Mouse (Mus musculus) limb, embryonic 13.5 days (tissue): ENCODE data around the gene Gramd4. TPM values are rescaled to one million over a fixed set of nuclear protein-coding genes. Genes with fewer than 3 reads are reported as not detected.

ENCODE experiments used
- ATAC-seq: fragments of 200-750 bp; cut with Nextera tagmentation; 2 replicates; pipeline ENCODE4 v1.8.0; 2017; ENCODE audit warnings: low read depth, moderate number of reproducible peaks, moderate TSS enrichment; ENCODE audit not compliant: low FRiP score
- H3K27ac ChIP-seq: fragments of 300-500 bp; sonication (generic); 2 replicates; pipeline ENCODE4 v1.5.1; 2015; ENCODE audit warnings: inconsistent platforms, mild to moderate bottlenecking, moderate library complexity
- H3K27me3 ChIP-seq: fragments of 300-500 bp; sonication (generic); 2 replicates; pipeline ENCODE4 v1.6.1; 2015; ENCODE audit warnings: mild to moderate bottlenecking, inconsistent platforms
- H3K36me3 ChIP-seq: fragments of 300-500 bp; sonication (generic); 2 replicates; pipeline ENCODE4 v1.6.1; 2015; ENCODE audit warnings: inconsistent platforms, mild to moderate bottlenecking, moderate library complexity
- H3K4me1 ChIP-seq: fragments of 300-500 bp; sonication (generic); 2 replicates; pipeline ENCODE4 v1.6.1; 2015; ENCODE audit warnings: inconsistent platforms
- H3K4me2 ChIP-seq: fragments of 300-500 bp; sonication (generic); replicated peaks from 2 replicates; pipeline ENCODE4 v1.6.1; 2015; ENCODE audit warnings: inconsistent platforms, mild to moderate bottlenecking, moderate library complexity
- H3K4me3 ChIP-seq: fragments of 300-500 bp; sonication (generic); 2 replicates; pipeline ENCODE4 v1.5.1; 2015; ENCODE audit warnings: moderate library complexity, mild to moderate bottlenecking, inconsistent platforms
- H3K9ac ChIP-seq: fragments of 300-500 bp; sonication (generic); 2 replicates; pipeline ENCODE4 v1.6.1; 2015; ENCODE audit warnings: mild to moderate bottlenecking, inconsistent platforms
- H3K9me3 ChIP-seq: fragments of 300-500 bp; sonication (generic); 2 replicates; pipeline ENCODE4 v1.6.1; 2016; ENCODE audit warnings: inconsistent platforms
- WGBS: fragments of 180-500 bp; shearing (Covaris S2); methylation state at CpG from one replicate; pipeline ENCODE4 v1.1.7; 2015; 5-methylcytosine and 5-hydroxymethylcytosine counted together
- polyA plus RNA-seq: library from polyadenylated mRNA; unstranded; fragments of >200 nt; fragmentation: Nextera tagmentation; extraction: Ambion mirVana; gene quantifications from 2 replicates; pipeline ENCODE4 v1.2.1, GENCODE M21; 2015

Gene Gramd4
- polyA plus RNA-seq, 1 experiment from 2014 or later: 15.3 TPM

DNA sequence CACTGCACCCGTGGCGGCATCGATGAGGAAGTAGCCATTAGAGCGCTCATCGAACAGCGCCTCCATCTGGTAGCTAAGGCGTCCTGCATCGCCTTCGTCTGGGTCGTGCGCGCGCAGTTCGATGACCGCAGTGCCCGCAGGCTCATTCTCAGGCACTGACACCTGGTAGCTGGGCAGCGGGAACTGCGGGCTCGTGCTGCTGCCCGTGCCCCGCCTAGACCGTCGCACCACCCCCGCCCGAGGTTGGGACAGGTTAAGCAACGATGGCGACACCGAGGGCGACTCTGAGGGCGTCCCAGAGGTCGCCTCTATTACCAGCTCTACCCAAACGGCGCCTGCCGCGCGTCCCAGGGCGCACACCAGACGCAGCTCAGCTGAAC, 24.7 kb upstream of the Gramd4 start:
- peaks cover 17% of the 10 kb centered on the region for H3K36me3 ChIP-seq
- H3K9ac ChIP-seq: peak overlapping the region; percentile 65
- ATAC-seq: no peak
- H3K4me2 ChIP-seq: peak overlapping the region; percentile 92
- H3K27me3 ChIP-seq: peaks cover 43% of the 10 kb centered on the region
- peaks cover 41% of the 10 kb centered on the region for H3K4me1 ChIP-seq
- 1% methylated on average over 38 of the region's 38 CpGs for WGBS
- H3K4me3 ChIP-seq: peak overlapping the region; percentile 63
- H3K9me3 ChIP-seq: peaks cover 20% of the 10 kb centered on the region
- H3K27ac ChIP-seq: no peak overlapping the region

GRCm38 (mm10) chr15:86033191-86033841, 24.2 kb upstream of the Gramd4 start, which contains the start of gene Celsr1:
Gene Celsr1 (minus strand): TSS chr15:86033777.
- Histone ChIP-seq H3K4me1 (peaks cover 40% of the 10 kb centered on the region), H3K36me3 (peaks cover 17% of the 10 kb centered on the region), H3K27me3 (peaks cover 43% of the 10 kb centered on the region), H3K27ac (peak within 1 kb of the TSS; percentile 39), H3K9ac (peak within 1 kb of the TSS; percentile 65), H3K4me2 (peak within 1 kb of the TSS; percentile 92), H3K9me3 (peaks cover 20% of the 10 kb centered on the region), H3K4me3 (peak within 1 kb of the TSS; percentile 63)
- under 1% methylated on average over 67 of the region's 80 CpGs for WGBS
- peak; percentile 2; the same call in 1 of the 2 replicates for ATAC-seq

- peaks cover 38% of the 10 kb centered on the region for H3K4me1 ChIP-seq
- peaks cover 45% of the 10 kb centered on the region for H3K27me3 ChIP-seq
- H3K9ac ChIP-seq: peak overlapping the region; percentile 65
- ATAC-seq: peak; percentile 76
- H3K36me3 ChIP-seq: peaks cover 17% of the 10 kb centered on the region
- H3K27ac ChIP-seq: peak overlapping the region; percentile 39; the same call in 1 of the 2 replicates
- peaks cover 20% of the 10 kb centered on the region for H3K9me3 ChIP-seq
- 0% methylated on average over 40 of the region's 44 CpGs for WGBS
- H3K4me2 ChIP-seq: peak overlapping the region; percentile 92
- peak overlapping the region; percentile 63 for H3K4me3 ChIP-seq
These were observed 23.4 kb upstream of the Gramd4 start for GRCm38 (mm10) chr15:86034021-86034523.

DNA sequence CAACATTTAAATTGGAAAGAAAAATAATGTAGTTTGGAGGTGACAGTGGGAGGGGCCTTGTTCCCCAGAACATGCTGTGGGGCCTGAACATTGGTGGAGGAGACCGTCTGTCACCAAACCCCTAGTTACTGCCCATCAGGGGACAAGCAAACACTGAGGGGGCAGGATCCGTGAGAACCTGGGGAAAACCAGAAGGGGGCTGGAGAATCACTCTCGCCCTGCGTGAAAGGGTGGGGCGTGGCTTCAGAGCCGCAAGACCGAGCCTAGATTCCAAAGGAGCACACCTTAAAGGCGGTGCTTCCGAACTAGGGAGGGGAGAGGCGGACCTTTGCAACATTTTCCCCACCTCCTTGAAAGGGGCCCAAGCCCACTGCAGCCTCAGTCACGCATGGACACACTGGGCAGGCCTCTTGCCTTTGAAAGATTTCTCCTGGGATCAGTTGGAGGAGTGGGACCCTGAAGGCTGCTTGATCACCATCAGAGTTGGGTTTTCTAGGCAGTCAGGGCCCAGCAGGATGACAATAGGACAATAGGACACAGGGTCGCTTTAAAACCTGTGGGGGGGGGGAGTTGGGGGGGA, 22.6 kb upstream of the Gramd4 start:
- Histone ChIP-seq H3K4me1 (peaks cover 30% of the 10 kb centered on the region), H3K4me2 (peak overlapping the region; percentile 92), H3K27me3 (peaks cover 53% of the 10 kb centered on the region), H3K9ac (peak overlapping the region; percentile 65; the same call in 1 of the 2 replicates), H3K4me3 (peak overlapping the region; percentile 63), H3K27ac (no peak overlapping the region), H3K36me3 (peaks cover 17% of the 10 kb centered on the region), H3K9me3 (peaks cover 20% of the 10 kb centered on the region)
- WGBS: 5% methylated on average over 12 of the region's 12 CpGs
- ATAC-seq: no peak

GRCm38 (mm10) chr15:86035913-86036312, 21.6 kb upstream of the Gramd4 start:
- peaks cover 59% of the 10 kb centered on the region for H3K27me3 ChIP-seq
- no peak overlapping the region for H3K4me2 ChIP-seq
- ATAC-seq: no peak
- 73% methylated on average over 3 of the region's 3 CpGs for WGBS
- no peak overlapping the region for H3K9ac ChIP-seq
- no peak overlapping the region for H3K27ac ChIP-seq
- H3K4me3 ChIP-seq: no peak overlapping the region
- H3K4me1 ChIP-seq: peaks cover 27% of the 10 kb centered on the region
- peaks cover 13% of the 10 kb centered on the region for H3K9me3 ChIP-seq
- H3K36me3 ChIP-seq: peaks cover 10% of the 10 kb centered on the region

DNA sequence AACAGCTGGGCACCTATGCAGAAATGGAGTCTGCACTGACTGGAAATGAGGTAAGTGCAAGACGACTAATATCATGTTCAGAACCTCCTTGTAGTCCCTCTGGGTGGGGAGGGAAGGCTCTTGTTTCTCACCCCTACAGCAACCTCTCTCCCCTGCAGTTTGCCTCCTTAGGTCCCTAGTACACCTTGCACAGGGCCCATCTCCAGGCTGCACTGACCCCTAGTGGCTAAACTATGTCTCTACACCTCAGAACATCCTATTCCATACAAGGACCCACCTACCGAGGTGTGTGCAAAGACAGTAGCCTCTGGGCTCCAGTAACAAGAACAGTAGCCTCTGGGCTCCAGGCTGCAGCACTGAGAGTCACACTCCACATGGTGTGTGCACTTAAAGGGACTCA, 18.7 kb upstream of the Gramd4 start:
- Histone ChIP-seq H3K4me2 (peak overlapping the region; percentile 23; the same call in 1 of the 2 replicates), H3K27me3 (peaks cover 45% of the 10 kb centered on the region), H3K4me3 (no peak overlapping the region), H3K9ac (no peak overlapping the region; the same call in 1 of the 2 replicates), H3K36me3 (no peaks in the 10 kb centered on the region), H3K27ac (no peak overlapping the region), H3K9me3 (no peaks in the 10 kb centered on the region), H3K4me1 (peaks cover 19% of the 10 kb centered on the region)
- ATAC-seq: peak; percentile 48
- WGBS: 2% methylated on average over 2 of the region's 2 CpGs

DNA sequence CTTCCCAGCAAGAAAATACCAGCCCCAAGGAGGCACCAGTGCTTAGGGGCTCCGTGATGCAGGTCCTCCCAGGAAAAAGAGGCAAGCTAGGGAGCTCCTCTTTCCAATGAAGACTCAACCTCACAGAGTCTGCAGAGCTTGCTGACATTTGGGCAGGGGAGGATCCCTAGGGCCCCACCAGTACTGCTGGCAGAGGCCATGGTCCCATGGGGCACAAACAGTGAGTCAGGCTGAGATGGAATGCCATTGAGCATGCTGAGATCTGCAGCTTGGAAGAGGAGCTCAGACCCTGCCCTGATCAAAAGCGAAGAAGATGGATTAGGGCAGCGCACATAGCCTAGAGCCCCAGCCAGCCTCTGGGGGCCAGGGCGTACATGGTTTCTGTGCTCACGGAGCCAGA, 16.1 kb upstream of the Gramd4 start:
- Histone ChIP-seq H3K4me3 (no peak overlapping the region), H3K27ac (no peak overlapping the region), H3K9ac (no peak overlapping the region), H3K9me3 (no peaks in the 10 kb centered on the region), H3K4me1 (peaks cover 11% of the 10 kb centered on the region; the same call in 1 of the 2 replicates), H3K4me2 (no peak overlapping the region), H3K27me3 (peaks cover 33% of the 10 kb centered on the region), H3K36me3 (no peaks in the 10 kb centered on the region)
- WGBS: 81% methylated on average over 5 of the region's 5 CpGs
- no peak for ATAC-seq

- peaks cover 11% of the 10 kb centered on the region; the same call in 1 of the 2 replicates for H3K4me1 ChIP-seq
- 43% methylated on average over 4 of the region's 4 CpGs for WGBS
- no peak overlapping the region for H3K9ac ChIP-seq
- no peaks in the 10 kb centered on the region for H3K36me3 ChIP-seq
- no peak for ATAC-seq
- H3K27ac ChIP-seq: no peak overlapping the region
- no peak overlapping the region for H3K4me2 ChIP-seq
- H3K9me3 ChIP-seq: no peaks in the 10 kb centered on the region
- no peak overlapping the region for H3K4me3 ChIP-seq
- H3K27me3 ChIP-seq: peaks cover 33% of the 10 kb centered on the region
These were observed 15.1 kb upstream of the Gramd4 start for GRCm38 (mm10) chr15:86042364-86042763.

GRCm38 (mm10) chr15:86049510-86049909, 8.0 kb upstream of the Gramd4 start:
- WGBS: 84% methylated on average over 3 of the region's 3 CpGs

DNA sequence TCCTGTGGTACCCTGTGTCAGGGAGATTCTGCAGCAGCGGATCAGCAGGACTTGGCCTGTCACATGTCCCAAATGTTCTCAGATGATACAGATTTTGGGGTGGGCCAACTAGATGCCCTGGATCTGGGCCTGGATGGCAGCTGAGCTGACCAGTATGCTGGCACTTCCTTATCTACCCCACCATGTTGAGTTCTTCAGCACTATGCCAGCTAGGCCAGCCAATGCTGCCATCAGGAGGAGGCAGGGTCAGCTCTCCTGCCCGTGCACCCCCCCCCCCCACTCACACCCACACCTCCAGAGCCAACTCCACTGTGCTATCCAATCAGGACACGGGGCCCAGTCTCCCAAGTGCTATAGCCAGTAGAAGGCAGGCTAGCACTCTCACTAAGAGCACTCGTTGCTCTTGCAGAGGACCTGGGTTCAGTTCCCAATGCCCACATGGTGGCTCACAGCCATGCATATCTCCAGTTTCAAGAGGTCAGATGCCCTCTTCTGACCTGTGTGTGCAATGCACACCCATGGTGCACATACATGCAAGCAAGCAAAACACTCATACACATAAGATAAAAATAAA, 7.2 kb upstream of the Gramd4 start:
- H3K4me2 ChIP-seq: no peak overlapping the region
- H3K27me3 ChIP-seq: no peaks in the 10 kb centered on the region
- WGBS: 76% methylated on average over 4 of the region's 4 CpGs

More at GRCm38 (mm10) chr15:86049510-86049909, 8.0 kb upstream of the Gramd4 start:
- H3K9ac ChIP-seq: no peak overlapping the region
- no peak overlapping the region for H3K4me3 ChIP-seq
- H3K4me1 ChIP-seq: peaks cover 7% of the 10 kb centered on the region; the same call in 1 of the 2 replicates
- H3K36me3 ChIP-seq: no peaks in the 10 kb centered on the region
- H3K27me3 ChIP-seq: no peaks in the 10 kb centered on the region
- H3K9me3 ChIP-seq: no peaks in the 10 kb centered on the region
- no peak overlapping the region for H3K27ac ChIP-seq
- no peak for ATAC-seq
- H3K4me2 ChIP-seq: no peak overlapping the region

GRCm38 (mm10) chr15:86051152-86051551, 6.3 kb upstream of the Gramd4 start:
- no peaks in the 10 kb centered on the region for H3K9me3 ChIP-seq
- no peak overlapping the region for H3K9ac ChIP-seq
- H3K4me1 ChIP-seq: peaks cover 7% of the 10 kb centered on the region; the same call in 1 of the 2 replicates
- H3K36me3 ChIP-seq: no peaks in the 10 kb centered on the region
- H3K27me3 ChIP-seq: no peaks in the 10 kb centered on the region
- ATAC-seq: no peak
- no peak overlapping the region for H3K27ac ChIP-seq
- WGBS: 90% methylated on average over 10 of the region's 10 CpGs
- no peak overlapping the region for H3K4me3 ChIP-seq
- no peak overlapping the region for H3K4me2 ChIP-seq

More for the DNA sequence above, 7.2 kb upstream of the Gramd4 start:
- no peak overlapping the region for H3K27ac ChIP-seq
- H3K9me3 ChIP-seq: no peaks in the 10 kb centered on the region
- H3K4me3 ChIP-seq: no peak overlapping the region
- no peak overlapping the region for H3K9ac ChIP-seq
- no peaks in the 10 kb centered on the region for H3K36me3 ChIP-seq
- no peak for ATAC-seq
- peaks cover 7% of the 10 kb centered on the region; the same call in 1 of the 2 replicates for H3K4me1 ChIP-seq
